Mouse (Mus musculus) heart, adult 9 months (tissue): ENCODE data around the gene Sctr.
A peak's percentile ranks its signal among the peaks of the same experiment; 100 is the strongest.

Experiments used
- DNase-seq, 2 experiments: peaks; one replicate each; pipeline ENCODE4 v3.0.0; 2022; ENCODE audit warnings: low spot score in 2 of 2

Gene Sctr

DNA sequence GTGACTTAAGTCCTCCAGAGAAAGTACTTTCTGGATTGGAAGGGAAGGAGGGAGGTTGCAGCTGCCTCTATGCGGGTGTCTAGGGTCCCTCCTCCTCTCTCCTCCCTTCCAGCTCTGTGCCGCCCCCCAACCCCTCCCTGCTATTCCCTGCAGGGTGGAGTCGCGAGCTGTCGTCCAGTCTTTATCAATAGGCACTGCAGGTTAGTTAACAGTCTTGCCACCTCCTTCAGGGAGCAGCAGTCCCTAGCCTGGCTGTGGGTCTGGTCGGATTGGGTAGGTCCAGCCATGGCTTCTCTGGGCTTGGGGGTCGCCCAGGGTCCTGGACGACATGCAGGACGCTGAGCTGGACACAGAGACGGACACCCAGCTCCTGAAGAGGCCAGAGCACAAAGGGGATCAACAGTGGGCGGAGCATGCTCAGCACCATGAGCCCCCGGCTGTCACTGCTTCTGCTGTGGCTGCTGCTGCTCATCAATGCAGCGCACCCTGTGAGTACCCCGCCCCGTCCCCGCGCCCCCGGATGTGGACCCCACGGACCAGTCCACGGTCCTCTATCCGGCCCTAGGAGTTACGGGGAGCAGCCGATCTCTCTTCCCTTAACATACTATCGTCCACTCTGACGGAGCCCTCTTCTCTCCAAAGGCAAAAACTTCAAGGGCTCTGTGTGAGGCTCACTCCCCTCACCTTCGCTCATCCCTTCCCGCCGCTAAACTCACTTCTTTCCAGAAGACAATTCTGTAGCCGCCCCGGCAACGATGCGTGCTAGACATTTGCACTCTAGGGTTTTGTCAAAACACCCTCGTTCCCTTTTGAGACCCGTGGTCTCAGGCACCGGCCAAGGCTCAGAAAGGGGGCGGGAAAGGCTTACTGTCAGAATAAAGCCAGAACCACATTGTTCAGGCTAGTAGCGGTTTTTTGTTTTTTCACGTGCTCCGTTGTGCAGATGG lies at the start of gene Sctr:
Gene Sctr, plus strand, starts transcription at position 51 of the 947 bp plus-strand sequence.
- DNase-seq, result no peak

GRCm38 (mm10) chr1:119957716-119958222 lies 48.9 kb upstream of the Sctr start:
- DNase-seq, result no peak

- no peak for DNase-seq
Observed at GRCm38 (mm10) chr1:119959464-119959863, 47.2 kb upstream of the Sctr start.

- no peak for DNase-seq
Observed at GRCm38 (mm10) chr1:119959920-119960319, 46.8 kb upstream of the Sctr start.

DNA sequence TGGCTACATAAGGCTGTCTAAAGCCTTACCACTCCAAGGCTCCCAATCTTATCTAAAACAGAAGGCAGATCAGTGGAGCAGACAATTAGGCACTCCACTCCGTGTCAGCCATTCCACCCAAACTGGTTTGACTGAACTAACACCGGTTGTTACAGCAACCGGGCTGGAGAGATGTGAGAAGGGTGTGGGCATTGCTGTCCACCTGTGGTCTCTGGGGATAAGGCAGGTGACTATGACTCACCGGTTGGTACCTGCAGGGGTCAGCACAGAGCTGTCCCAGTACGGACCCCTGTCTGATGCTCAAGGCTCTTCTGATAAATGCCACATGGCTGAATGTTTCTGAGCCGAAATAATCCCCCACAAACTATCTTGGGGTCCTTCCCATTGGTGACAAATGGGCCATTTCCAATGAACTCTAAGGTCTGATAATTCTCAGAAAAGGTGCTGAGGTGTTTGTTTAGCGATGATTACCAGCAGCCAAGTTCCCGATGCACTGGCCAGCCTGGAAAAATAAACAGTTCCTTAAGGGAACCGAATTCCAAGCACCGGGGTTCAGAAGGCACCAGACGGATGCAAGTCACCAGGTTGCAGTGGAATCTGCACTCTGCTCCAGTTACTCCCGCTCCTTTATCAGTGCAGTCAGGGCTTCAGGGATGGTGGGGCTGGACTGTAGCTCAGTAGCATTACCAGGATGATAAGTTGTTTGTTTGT lies 40.7 kb upstream of the Sctr start:
- DNase-seq, result no peak

DNA sequence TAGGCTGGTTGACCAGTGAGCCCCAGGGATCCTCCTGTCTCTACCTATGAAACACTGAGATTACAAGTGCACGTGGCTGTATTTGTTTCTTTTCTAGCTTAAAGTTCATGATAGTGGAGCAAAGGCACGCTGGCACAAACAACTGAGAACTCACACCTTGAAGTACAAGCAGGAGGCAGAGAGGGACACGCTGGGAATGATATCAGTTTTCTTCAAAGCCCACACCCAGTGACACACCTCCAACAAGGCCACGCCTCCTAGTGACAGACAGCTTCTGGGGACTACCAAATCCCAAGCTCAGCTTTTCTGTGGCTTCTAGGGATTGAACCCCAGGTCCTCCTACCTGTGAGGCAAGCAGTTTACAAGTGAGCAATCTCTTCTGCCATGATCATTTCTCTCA lies 33.6 kb upstream of the Sctr start:
- no peak for DNase-seq

- no peak for DNase-seq
Observed at GRCm38 (mm10) chr1:119975141-119975540, 31.6 kb upstream of the Sctr start.

- DNase-seq, result no peak
Observed at GRCm38 (mm10) chr1:119986555-119986954, 20.1 kb upstream of the Sctr start.

GRCm38 (mm10) chr1:119996798-119997581 lies 9.7 kb upstream of the Sctr start, which contains the start of gene Cfap221:
TSS of gene Cfap221 (minus strand) at chr1:119997234.
- DNase-seq, result peak in 1 of 2 experiments; percentile 25

DNA sequence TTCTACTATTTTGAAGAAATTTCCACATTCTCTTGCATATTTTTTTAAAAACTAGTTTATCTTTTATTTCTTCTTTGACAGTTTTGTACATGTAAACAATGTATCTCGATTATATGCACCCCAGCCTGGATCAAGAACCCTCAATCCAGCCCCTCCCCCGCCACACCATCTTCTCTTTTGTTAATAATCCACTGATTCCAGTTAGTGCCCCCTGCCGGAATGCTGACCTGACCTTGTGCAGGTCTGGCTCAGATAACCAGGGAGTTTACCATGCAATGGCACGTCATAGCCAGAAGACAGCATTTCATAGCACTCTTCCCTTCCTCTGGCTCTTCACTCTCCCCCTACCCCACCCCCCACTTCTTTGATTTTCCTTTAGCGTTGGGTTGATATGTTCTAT lies 9.1 kb upstream of the Sctr start:
- no peak for DNase-seq

- no peak for DNase-seq
Observed at GRCm38 (mm10) chr1:120007851-120008588, 1.3 kb downstream of the Sctr start.

DNA sequence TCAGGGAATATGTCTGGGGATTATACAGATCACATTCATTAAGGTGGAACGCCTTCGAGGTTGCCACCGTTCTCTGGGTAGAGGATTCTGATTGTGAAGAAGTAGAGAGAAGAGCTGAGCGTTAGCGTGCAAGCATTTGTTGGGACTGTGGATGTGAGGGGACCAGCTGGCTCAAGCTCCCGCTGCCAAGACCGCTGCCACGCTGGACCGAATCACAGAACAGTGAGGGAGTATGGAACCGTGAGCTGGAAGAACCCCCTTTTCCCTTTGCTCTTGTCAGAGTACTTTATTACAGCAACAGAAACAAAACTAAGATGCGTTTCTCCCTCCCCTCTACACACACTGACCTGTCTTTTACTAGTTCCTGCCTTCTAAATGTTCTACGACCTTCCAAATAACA lies 5.9 kb downstream of the Sctr start:
- DNase-seq, result no peak

DNA sequence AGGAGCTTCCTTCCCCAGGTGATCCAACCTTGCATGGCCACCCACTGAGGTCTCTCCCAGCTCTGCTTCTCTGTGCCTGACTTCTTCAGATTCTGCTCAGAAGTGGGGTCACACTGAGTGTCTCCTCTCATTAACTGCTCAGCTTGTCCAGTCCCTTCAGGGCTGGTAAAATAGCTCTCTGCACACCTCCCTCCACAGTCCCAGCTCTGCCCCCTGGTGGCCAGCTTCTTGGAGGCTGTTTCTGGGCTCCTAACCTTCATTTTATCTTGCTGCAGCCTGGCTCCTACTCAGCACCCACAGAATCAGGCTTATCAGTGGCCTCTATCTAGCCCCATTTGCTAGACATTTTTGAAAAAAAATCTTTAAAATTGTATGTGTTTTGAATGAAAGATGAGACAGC lies 6.4 kb downstream of the Sctr start:
- DNase-seq, result no peak

DNA sequence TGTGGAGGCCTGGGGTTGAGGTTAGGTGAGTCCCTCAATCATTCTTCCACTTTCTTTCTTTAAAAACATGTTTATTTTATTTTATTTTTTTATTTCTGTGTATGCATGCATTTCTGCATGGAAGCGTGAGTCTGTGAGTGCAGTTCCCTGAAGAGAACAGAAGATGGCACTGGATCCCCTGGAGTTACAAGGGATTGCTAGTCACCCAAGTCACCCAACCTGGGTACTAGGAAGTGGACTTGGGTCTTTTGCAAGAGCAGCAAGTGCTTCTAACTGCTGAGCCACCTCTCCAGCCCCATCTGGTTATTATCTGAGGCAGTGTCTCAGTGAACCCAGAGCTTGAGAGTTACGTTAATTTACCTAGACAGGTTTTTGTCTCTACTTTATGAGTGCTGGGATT lies 9.5 kb downstream of the Sctr start:
- DNase-seq, result no peak

GRCm38 (mm10) chr1:120018900-120019299 lies 12.2 kb downstream of the Sctr start:
- no peak for DNase-seq

DNA sequence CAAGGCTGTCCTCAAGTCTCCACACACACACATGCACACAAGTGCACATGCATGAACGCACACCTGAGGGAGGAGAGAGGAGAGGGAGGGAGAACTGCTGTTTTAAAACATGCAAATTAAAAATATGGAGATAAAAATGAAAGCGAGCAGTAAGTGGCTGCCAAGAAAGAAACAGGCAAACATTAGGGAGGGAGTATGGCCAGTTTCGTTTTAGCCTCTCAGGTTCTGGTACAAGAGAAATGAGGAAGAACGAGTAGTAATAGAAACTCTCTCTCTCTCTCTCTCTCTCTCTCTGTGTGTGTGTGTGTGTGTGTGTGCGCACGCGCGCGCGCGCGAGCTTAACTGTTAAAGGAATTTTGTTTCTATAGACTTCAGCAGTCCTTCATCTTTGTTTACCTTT lies 12.7 kb downstream of the Sctr start:
- DNase-seq, result no peak

DNA sequence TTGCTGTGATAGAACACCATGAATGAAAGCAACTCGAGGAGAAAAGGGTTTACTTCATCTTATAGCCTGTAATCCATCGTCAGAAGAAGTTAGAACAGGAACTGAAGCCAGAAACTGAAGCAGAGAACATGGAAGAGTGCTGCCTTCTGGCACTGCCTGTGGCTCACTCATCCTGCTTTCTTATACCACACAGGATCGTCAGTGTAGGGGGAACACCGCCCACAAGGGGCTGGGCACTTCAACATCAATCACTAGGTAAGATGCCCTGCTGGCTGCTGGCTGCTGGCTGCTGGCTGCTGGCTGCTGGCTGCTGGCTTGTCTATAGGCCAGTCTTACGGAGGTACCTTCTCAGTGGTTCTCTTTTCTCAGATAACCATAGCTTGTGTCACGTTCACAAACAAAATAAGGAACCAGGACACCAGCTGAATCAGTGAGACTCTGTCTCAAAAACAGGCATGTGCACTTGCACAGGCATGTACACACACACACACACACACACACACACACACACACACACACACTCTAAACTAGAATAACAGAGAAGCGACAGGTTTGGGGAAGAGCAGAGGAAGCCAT lies 13.7 kb downstream of the Sctr start:
- no peak for DNase-seq

DNA sequence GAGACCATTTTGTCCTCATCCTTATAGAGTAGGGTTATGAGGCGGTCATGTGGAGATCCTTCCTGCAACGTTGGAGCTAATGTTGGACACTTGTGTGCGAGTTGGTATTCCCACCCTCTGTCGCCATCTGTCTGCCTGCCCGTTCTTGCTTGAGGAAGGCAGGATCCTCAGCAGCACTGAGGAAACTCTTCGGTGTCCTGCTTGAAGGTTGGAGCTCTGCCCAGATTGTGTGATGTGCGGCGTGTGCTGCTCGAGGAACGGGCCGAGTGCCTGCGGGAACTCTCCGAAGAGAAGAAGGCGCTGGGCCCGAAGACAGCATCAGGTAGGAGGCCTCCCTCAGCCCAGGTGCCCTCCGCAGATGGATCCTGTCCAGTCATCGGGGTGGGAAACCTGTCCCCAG lies 15.3 kb downstream of the Sctr start:
- no peak for DNase-seq

- DNase-seq, result no peak
Observed at GRCm38 (mm10) chr1:120024331-120025049, 17.8 kb downstream of the Sctr start.

DNA sequence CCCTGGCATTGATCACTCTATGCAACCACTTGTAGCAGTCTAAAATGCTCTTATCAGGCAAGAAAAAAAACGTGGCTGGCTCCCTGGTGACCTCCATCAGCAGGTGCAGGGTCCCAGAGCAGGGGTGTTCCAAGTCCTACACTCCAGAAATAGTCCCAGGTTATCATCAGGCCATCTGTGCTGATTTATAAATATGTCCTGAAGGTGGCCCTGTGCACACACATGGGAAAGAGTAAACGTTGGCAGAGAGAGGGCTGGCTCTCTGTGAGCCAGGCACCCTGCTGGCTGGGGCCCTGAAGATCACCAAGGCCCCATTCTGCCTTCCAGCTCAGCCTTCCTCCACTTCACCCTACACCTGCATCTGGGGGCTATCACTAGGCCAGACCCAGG lies 18.4 kb downstream of the Sctr start:
- no peak for DNase-seq
